Mouse (Mus musculus): ENCODE data around the gene Ap1g2. TPM values are rescaled to one million over a fixed set of nuclear protein-coding genes. Genes with fewer than 3 reads are reported as not detected.
A peak's percentile ranks its signal among the peaks of the same experiment; 100 is the strongest.

Ap1g2 gene
- total RNA-seq, 2 experiments from 2014 or later = 15.8 to 18.6 TPM

- no peak for DNase-seq (ENCODE audit: low spot score in 2 of 2)
Observed at GRCm38 (mm10) chr14:55063117-55063516, 43.3 kb downstream of the Ap1g2 start.

- no peak for DNase-seq (ENCODE audit: low spot score in 2 of 2)
Observed at GRCm38 (mm10) chr14:55062626-55063025, 43.8 kb downstream of the Ap1g2 start.

- DNase-seq (ENCODE audit: low spot score in 2 of 2) = no peak
Observed at GRCm38 (mm10) chr14:55061845-55062244, 44.5 kb downstream of the Ap1g2 start.

DNA sequence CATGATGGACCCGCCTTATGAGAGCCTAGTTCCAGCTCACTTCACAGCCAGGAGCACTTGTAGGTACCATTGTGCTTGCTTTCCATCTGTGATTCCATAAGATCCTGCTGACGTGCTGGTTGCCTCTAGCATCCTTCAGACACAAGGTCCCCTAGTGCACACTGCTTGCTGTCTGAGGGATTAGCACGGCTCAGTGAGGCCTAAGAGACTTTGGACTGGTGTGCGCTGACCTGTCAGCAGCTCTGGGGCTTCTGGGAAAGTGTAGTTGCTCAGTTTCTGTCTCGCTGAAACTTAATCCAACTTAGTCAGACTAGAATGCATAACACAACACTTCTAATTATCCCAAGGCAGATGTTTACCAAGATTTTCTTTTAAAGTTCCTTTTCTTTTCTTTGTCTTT lies 46.5 kb downstream of the Ap1g2 start:
- DNase-seq (ENCODE audit: low spot score in 2 of 2) = no peak

DNA sequence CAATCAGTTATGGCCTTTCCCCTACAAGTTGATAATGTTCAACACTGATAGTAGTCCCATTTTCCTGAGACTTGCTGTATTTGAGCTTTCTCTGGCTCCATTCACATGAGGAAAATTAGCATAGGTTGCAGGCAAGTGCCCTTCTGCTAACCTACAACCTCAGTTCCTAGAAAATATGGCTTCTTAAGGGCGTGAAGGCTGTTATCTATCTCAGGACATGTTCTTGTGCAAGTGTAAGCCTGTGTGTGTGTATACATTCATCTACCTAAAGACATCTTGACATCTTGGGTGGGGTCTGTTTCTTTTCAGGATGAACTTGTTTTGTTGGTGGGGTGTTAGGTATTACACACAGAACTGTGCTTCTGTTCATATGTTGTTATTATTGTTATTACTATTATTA lies 47.4 kb downstream of the Ap1g2 start:
- no peak for DNase-seq (ENCODE audit: low spot score in 2 of 2)

DNA sequence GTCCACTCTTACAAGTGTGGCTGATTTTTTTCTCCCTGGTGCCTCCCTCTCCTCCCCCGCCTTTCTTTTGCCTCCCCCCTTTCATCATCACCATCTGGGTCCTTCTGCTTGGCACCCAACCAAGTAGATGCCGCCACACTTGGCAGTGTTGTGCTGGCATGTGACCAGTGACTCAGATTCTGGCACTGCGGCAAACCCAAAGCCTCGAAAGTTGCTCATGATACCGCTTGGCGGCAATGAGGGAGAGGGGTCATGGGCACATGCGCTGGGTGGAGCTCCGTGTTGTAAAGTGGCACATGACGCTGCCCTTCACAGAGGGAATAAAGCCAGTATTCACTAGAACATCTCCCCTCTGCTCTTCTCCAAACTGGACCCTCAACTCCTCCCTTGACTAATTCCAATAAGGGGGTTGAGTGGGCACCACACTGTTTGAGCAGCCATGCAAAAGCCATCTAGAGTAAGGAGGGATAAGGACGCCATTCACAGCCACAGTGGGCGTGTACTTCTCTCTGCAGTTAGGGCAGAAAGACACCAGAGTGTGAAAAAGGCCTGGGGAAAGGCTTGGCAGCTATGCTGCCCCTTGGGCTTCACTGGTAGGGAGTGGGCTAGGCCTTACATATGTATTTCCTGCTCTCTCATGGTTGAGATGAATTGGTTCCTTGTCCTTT lies 51.1 kb downstream of the Ap1g2 start:
- DNase-seq (ENCODE audit: low spot score in 2 of 2) = peak; percentile 91 to 93

- DNase-seq (ENCODE audit: low spot score in 2 of 2) = peak in 1 of 2 experiments; percentile 84
Observed at GRCm38 (mm10) chr14:55054191-55054749, 52.1 kb downstream of the Ap1g2 start.

GRCm38 (mm10) chr14:55053708-55054190 lies 52.6 kb downstream of the Ap1g2 start:
- DNase-seq (ENCODE audit: low spot score in 2 of 2) = peak in 1 of 2 experiments; percentile 89

DNA sequence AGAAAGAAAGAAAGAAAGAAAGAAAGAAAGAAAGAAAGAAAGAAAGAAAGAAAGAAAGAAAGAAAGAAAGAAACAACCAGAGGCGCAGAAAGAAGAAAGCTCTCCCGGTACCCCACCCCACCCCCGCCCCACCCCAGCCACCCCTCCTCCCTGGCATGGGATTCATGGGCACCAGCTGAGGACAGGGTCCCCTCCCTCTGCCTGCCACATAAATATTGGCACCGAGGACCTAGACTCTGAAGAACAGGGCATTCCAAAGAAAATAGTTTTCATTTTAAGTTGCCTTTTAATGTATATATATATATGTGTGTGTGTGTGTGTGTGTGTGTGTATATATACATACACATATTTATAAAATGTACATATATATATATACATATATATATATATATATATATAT lies 53.3 kb downstream of the Ap1g2 start:
- no peak for DNase-seq (ENCODE audit: low spot score in 2 of 2)

DNA sequence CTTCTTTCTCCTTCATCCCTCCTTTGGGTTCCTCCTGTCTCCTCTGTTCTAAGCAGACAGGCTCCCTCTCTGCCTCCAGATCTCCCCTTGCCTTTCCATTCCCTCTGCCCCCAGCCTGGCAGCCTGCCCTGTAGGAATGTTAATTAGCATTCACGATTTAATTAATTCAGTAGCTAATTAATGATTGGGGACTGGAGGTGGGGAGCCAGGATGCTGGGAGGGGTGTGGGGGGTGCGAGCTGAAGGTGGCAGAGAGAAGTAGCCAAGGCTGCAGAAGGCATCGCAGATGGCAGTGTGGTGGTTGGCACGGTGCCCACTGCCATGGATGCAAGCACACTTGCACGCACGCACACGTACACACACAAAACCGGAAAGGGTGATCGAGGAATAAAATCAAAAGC lies 53.9 kb downstream of the Ap1g2 start:
- peak; percentile 89 to 96 for DNase-seq (ENCODE audit: low spot score in 2 of 2)

Other genes starting within 250 kb of the Ap1g2 start
- gene Homez, start 235.6 kb downstream of the Ap1g2 start, total RNA-seq (2021) = 10 to 100 TPM; 20.8 to 21.7 TPM
- gene Ppp1r3e, start 229.0 kb downstream of the Ap1g2 start, total RNA-seq (2021) = 10 to 100 TPM; 24.3 to 27.5 TPM
- 10 to 100 TPM; 95.3 to 96.8 TPM for gene Bcl2l2, start 223.2 kb downstream of the Ap1g2 start, total RNA-seq (2021)
- under 1 TPM; 0.30 to 0.88 TPM for gene Gm20521, start 223.2 kb downstream of the Ap1g2 start, total RNA-seq (2021)
- 100 to 1,000 TPM; 256 to 278 TPM for gene Pabpn1, start 214.1 kb downstream of the Ap1g2 start, total RNA-seq (2021)
- gene Slc22a17, start 193.5 kb downstream of the Ap1g2 start, total RNA-seq (2021) = 100 to 1,000 TPM; 676 to 680 TPM
- gene Efs, start 180.5 kb downstream of the Ap1g2 start, total RNA-seq (2021) = 10 to 100 TPM; 14.7 to 17.0 TPM
- gene Il25, start 173.9 kb downstream of the Ap1g2 start, total RNA-seq (2021) = not detected
- 10 to 100 TPM; 57.9 to 58.0 TPM for gene Cmtm5, start 170.3 kb downstream of the Ap1g2 start, total RNA-seq (2021)
- gene Myh6, start 139.7 kb downstream of the Ap1g2 start, total RNA-seq (2021) = 1 to 10 TPM; 2.0 to 2.8 TPM
- gene Gm17428, start 129.7 kb downstream of the Ap1g2 start, total RNA-seq (2021) = not detected
- gene Myh7, start 112.0 kb downstream of the Ap1g2 start, total RNA-seq (2021) = 1 to 10 TPM; 4.0 to 5.4 TPM
- gene Ngdn, start 91.1 kb downstream of the Ap1g2 start, total RNA-seq (2021) = 10 to 100 TPM; 28.6 to 33.5 TPM
- gene Zfhx2, start 14.3 kb downstream of the Ap1g2 start, total RNA-seq (2021) = 10 to 100 TPM; 41.2 to 48.8 TPM
- 10 to 100 TPM; 21.7 to 24.7 TPM for gene Thtpa, start 11.8 kb downstream of the Ap1g2 start, total RNA-seq (2021)
- gene Jph4, start 10.3 kb upstream of the Ap1g2 start, total RNA-seq (2021) = 100 to 1,000 TPM; 408 to 411 TPM
- not detected for gene Dhrs2, start 115.4 kb upstream of the Ap1g2 start, total RNA-seq (2021)

Measured in layer of hippocampus, postnatal 14 days (tissue).